Comparison of ENCODE assay signal across 13 mouse cellular contexts in genomic region chr7:34319123-34319522, GRCm38 (mm10). TPM values are rescaled to one million over a fixed set of nuclear protein-coding genes. Genes with fewer than 3 reads are reported as not detected.
DNase-seq lines count a peak whose midpoint lies in the region; ATAC-seq and TF ChIP-seq lines count a peak whose summit lies in the region.
"Had no signal": no experiment of that assay in that cellular context is flagged by ENCODE, and none has a peak within 500 bp of the region (broad histone marks: within the 10 kb centered on the region; RNA-seq: fewer than 3 reads in every experiment).

No protein-coding gene starts in this region.

- H3K27me3 ChIP-seq in heart, embryonic 10.5 days (ENCODE audit: insufficient read depth, poor library complexity, severe bottlenecking) = no peaks in the 10 kb centered on the region
- H3K27me3 ChIP-seq in lung, postnatal 0 days (replicated peaks; ENCODE audit: insufficient read depth, low read length) = no peaks in the 10 kb centered on the region
- H3K27me3 ChIP-seq: embryonic facial prominence, embryonic 12.5 days; neural tube, embryonic 12.5 days had no signal

- DNase-seq in heart, adult 11 months = peak; percentile 96
- DNase-seq in heart, embryonic 10.5 days (ENCODE audit: low spot score) = no peak
- DNase-seq in adipocyte (ENCODE audit: low spot score) = peak; percentile 49
- DNase-seq in heart, postnatal 14 days = peak; percentile 39 to 56
- peak; percentile 43 for DNase-seq in lung, postnatal 0 days (ENCODE audit: low spot score)
- no peak for DNase-seq in frontal cortex, postnatal 36 days (ENCODE audit: low spot score in 2 of 2)
- no peak for DNase-seq in thymus, postnatal 14 days
- DNase-seq: layer of hippocampus, postnatal 36 days; liver, postnatal 0 days; right cerebral cortex, postnatal 4 days had no signal

- H3K27ac ChIP-seq in heart, embryonic 10.5 days = no peak overlapping the region
- H3K27ac ChIP-seq in lung, postnatal 0 days (ENCODE audit: low read length) = no peak overlapping the region
- H3K27ac ChIP-seq: embryonic facial prominence, embryonic 12.5 days; neural tube, embryonic 12.5 days had no signal

- H3K36me3 ChIP-seq in heart, embryonic 10.5 days = no peaks in the 10 kb centered on the region
- H3K36me3 ChIP-seq in lung, postnatal 0 days (ENCODE audit: insufficient read depth, low read length) = no peaks in the 10 kb centered on the region
- H3K36me3 ChIP-seq: embryonic facial prominence, embryonic 12.5 days; neural tube, embryonic 12.5 days had no signal

- WGBS in heart, embryonic 10.5 days = 73% methylated on average over 2 of the region's 2 CpGs
- WGBS in lung, postnatal 0 days = 42% methylated on average over 2 of the region's 2 CpGs

- TF ChIP-seq EP300 in lung, postnatal 0 days (IDR thresholded peaks at IDR 0.05) = no peak

- no peak overlapping the region for H3K9ac ChIP-seq in lung, postnatal 0 days (replicated peaks; ENCODE audit: low read depth)
- H3K9ac ChIP-seq: embryonic facial prominence, embryonic 12.5 days; liver, postnatal 0 days; neural tube, embryonic 12.5 days had no signal

- peaks cover 17% of the 10 kb centered on the region; the same call in 1 of the 2 replicates for H3K4me1 ChIP-seq in heart, embryonic 10.5 days
- H3K4me1 ChIP-seq in lung, postnatal 0 days (ENCODE audit: insufficient read depth, low read depth, low read length) = peaks cover 8% of the 10 kb centered on the region; the same call in 1 of the 2 replicates
- H3K4me1 ChIP-seq: embryonic facial prominence, embryonic 12.5 days had no signal

- no peak overlapping the region for H3K4me2 ChIP-seq in lung, postnatal 0 days (replicated peaks; ENCODE audit: low read depth, low read length)
- H3K4me2 ChIP-seq: embryonic facial prominence, embryonic 12.5 days; neural tube, embryonic 12.5 days had no signal

- no peak overlapping the region for H3K4me3 ChIP-seq in heart, embryonic 10.5 days
- H3K4me3 ChIP-seq in lung, postnatal 0 days (ENCODE audit: low read depth, low read length) = no peak overlapping the region
- H3K4me3 ChIP-seq: embryonic facial prominence, embryonic 12.5 days; neural tube, embryonic 12.5 days had no signal

- intact Hi-C loops in heart, postnatal 14 days (cut with DNase I) = no loop called here

- TF ChIP-seq CTCF in lung, postnatal 0 days (IDR thresholded peaks at IDR 0.05) = no peak

- peak; percentile 27; the same call in 1 of the 2 replicates for ATAC-seq in lung, postnatal 0 days
- no peak for ATAC-seq in inflammation-experienced regulatory T-cells, adult 6 months
- ATAC-seq: liver, postnatal 0 days had no signal

- H3K9me3 ChIP-seq in heart, embryonic 10.5 days = peaks cover 2% of the 10 kb centered on the region; the same call in 1 of the 2 replicates
- H3K9me3 ChIP-seq in lung, postnatal 0 days (ENCODE audit: low read length) = no peaks in the 10 kb centered on the region

RNA-seq across cellular contexts. Expression of gene 4931406P16Rik, which starts 5.8 kb away (rescaled TPM):
- 36.6 and 43.7 TPM in 2 replicates for polyA plus RNA-seq in heart, embryonic 10.5 days (2016; fragmentation: Nextera tagmentation; extraction: Ambion mirVana)
- 10 to 100 TPM; 71.5 to 80.6 TPM for total RNA-seq in heart, postnatal 14 days (2021)
- polyA plus RNA-seq in lung, postnatal 0 days (2015; fragmentation: Nextera tagmentation; extraction: Ambion mirVana) = 54.6 and 57.3 TPM in 2 replicates
- polyA plus RNA-seq in inflammation-experienced regulatory T-cells, adult 6 months (2017; shearing (Covaris generic)) = 10 to 100 TPM; 25.3 to 31.5 (median 30.0) TPM

Comparison
In these comparisons a context has a peak if more than half of its experiments do, and no peak if none do; other contexts are left out.
1. DNase-seq: peak in heart, adult 11 months (single experiment), adipocyte (single experiment), heart, postnatal 14 days (2 of 2) and lung, postnatal 0 days (single experiment); none in heart, embryonic 10.5 days (single experiment), frontal cortex, postnatal 36 days (0 of 2) and thymus, postnatal 14 days (single experiment).